Mouse (Mus musculus) lung, embryonic 14.5 days (tissue): ENCODE measurements around the gene Sun1. TPM values are rescaled to one million over a fixed set of nuclear protein-coding genes. Genes with fewer than 3 reads are reported as not detected.

Experiments used
- ATAC-seq: fragments of 200-750 bp; cut with Nextera tagmentation; 2 replicates; pipeline ENCODE4 v1.8.0; 2017; ENCODE audit warnings: mild to moderate bottlenecking, moderate TSS enrichment, moderate library complexity; ENCODE audit not compliant: insufficient read depth
- DNase-seq: peaks from one replicate; pipeline ENCODE4 v3.0.0-alpha.2; 2015
- H3K27ac ChIP-seq: fragments of 300-500 bp; sonication (generic); 2 replicates; pipeline ENCODE4 v1.5.1; 2014; ENCODE audit warnings: low read depth, mild to moderate bottlenecking, moderate library complexity
- H3K27me3 ChIP-seq: fragments of 300-500 bp; sonication (generic); 2 replicates; pipeline ENCODE4 v1.6.1; 2014; ENCODE audit warnings: low read length, control low read depth; ENCODE audit not compliant: insufficient read depth
- H3K36me3 ChIP-seq: fragments of 300-500 bp; sonication (generic); 2 replicates; pipeline ENCODE4 v1.6.1; 2014; ENCODE audit warnings: control low read depth; ENCODE audit not compliant: insufficient read depth
- H3K4me1 ChIP-seq: fragments of 300-500 bp; sonication (generic); 2 replicates; pipeline ENCODE4 v1.6.1; 2014; ENCODE audit warnings: antibody characterized with exemption, control low read depth; ENCODE audit not compliant: insufficient read depth
- H3K4me2 ChIP-seq: fragments of 300-500 bp; sonication (generic); 2 replicates; pipeline ENCODE4 v1.6.1; 2014; ENCODE audit warnings: mild to moderate bottlenecking
- H3K4me3 ChIP-seq: fragments of 300-500 bp; sonication (generic); 2 replicates; pipeline ENCODE4 v1.5.1; 2014; ENCODE audit warnings: low read depth, low read length
- H3K9ac ChIP-seq: fragments of 300-500 bp; sonication (generic); 2 replicates; pipeline ENCODE4 v1.6.1; 2014
- H3K9me3 ChIP-seq: fragments of 300-500 bp; sonication (generic); 2 replicates; pipeline ENCODE4 v1.6.1; 2016; ENCODE audit warnings: low read depth, low read length, control low read depth
- CTCF ChIP-seq: IDR thresholded peaks from 2 replicates; pipeline ENCODE4 v1.5.1; 2016; ENCODE audit warnings: antibody characterized with exemption, low read depth
- WGBS: fragments of 180-500 bp; shearing (Covaris S2); extraction: QIAGEN DNeasy Blood & Tissue Kit; methylation state at CpG from one replicate; pipeline ENCODE4 v1.1.7; 2014; 5-methylcytosine and 5-hydroxymethylcytosine counted together
- polyA plus RNA-seq: library from polyadenylated mRNA; unstranded; fragments of >200 nt; fragmentation: Nextera tagmentation; extraction: Ambion mirVana; gene quantifications from 2 replicates; pipeline ENCODE4 v1.2.1, GENCODE M21; 2014

Gene Sun1
- 53.3 and 57.7 TPM in 2 replicates for polyA plus RNA-seq

DNA sequence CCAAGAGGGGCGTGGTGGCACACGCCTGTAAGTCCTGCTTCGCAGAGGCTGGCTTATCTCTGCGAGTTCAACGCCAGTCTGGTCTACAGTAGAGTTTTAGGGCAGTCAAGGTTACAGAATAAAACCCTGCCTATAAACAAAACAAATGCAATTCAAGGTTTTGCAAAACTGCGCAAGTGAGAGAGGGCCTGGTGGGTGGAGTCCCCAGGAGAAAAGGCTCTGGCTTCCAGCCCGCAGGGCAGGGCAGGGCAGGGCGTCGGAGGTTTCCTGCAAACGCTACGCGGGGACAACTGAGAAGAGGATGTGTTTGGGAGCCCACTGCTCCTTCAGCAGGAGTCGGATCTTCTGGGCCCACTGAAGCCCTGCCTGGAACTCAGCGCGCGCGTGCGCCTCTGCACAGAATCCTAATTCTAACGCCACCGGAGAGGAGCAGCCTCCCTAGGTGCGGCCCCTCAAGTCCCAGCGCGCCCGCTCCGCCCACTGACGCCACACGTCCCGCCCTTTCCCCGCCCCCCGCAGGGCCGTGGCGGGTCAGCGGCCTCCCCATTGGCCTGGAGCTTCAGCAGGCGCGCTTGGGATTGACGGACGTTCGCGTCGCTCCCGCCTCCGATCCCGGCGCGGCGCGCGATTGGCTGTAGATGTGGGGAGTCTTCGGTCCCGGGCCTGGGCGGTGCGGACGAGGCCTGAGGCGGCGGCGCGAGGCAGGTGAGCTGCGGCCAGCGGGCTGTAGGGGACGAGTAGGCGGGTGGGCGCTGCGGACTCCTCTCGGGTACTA, at the start of gene Sun1:
Gene Sun1, plus strand, starts transcription at position 643 of the 775 bp plus-strand sequence.
- Histone ChIP-seq H3K4me2 (peak within 1 kb of the TSS; percentile 97), H3K4me3 (peak within 1 kb of the TSS; percentile 92), H3K9me3 (no peaks in the 10 kb centered on the region), H3K27ac (peak within 1 kb of the TSS; percentile 83), H3K4me1 (peaks cover 11% of the 10 kb centered on the region), H3K36me3 (peaks cover 2% of the 10 kb centered on the region; the same call in 1 of the 2 replicates), H3K27me3 (no peaks in the 10 kb centered on the region), H3K9ac (peak within 1 kb of the TSS; percentile 83)
- WGBS = under 1% methylated on average over 61 of the region's 64 CpGs
- DNase-seq = peak; percentile 99
- peak; percentile 100 for ATAC-seq
- no peak for TF ChIP-seq CTCF

GRCm38 (mm10) chr5:139160899-139161298, 39.5 kb upstream of the Sun1 start:
- no peak for TF ChIP-seq CTCF
- Histone ChIP-seq H3K9ac (no peak overlapping the region), H3K4me3 (no peak overlapping the region), H3K9me3 (no peaks in the 10 kb centered on the region), H3K4me2 (no peak overlapping the region), H3K36me3 (peaks cover 46% of the 10 kb centered on the region), H3K4me1 (no peaks in the 10 kb centered on the region), H3K27ac (no peak overlapping the region), H3K27me3 (no peaks in the 10 kb centered on the region)
- DNase-seq (no peak), ATAC-seq (no peak)
- 89% methylated on average over 8 of the region's 8 CpGs for WGBS

- TF ChIP-seq CTCF = no peak
- no peak for DNase-seq
- H3K4me2 ChIP-seq = no peak overlapping the region
- no peak for ATAC-seq
- H3K9me3 ChIP-seq = no peaks in the 10 kb centered on the region
- H3K9ac ChIP-seq = no peak overlapping the region
- WGBS = 72% methylated on average over 10 of the region's 10 CpGs
- no peak overlapping the region for H3K4me3 ChIP-seq
- no peaks in the 10 kb centered on the region for H3K4me1 ChIP-seq
- no peaks in the 10 kb centered on the region for H3K27me3 ChIP-seq
- peaks cover 43% of the 10 kb centered on the region for H3K36me3 ChIP-seq
- H3K27ac ChIP-seq = no peak overlapping the region
Observed at GRCm38 (mm10) chr5:139161632-139162031, 38.8 kb upstream of the Sun1 start.

DNA sequence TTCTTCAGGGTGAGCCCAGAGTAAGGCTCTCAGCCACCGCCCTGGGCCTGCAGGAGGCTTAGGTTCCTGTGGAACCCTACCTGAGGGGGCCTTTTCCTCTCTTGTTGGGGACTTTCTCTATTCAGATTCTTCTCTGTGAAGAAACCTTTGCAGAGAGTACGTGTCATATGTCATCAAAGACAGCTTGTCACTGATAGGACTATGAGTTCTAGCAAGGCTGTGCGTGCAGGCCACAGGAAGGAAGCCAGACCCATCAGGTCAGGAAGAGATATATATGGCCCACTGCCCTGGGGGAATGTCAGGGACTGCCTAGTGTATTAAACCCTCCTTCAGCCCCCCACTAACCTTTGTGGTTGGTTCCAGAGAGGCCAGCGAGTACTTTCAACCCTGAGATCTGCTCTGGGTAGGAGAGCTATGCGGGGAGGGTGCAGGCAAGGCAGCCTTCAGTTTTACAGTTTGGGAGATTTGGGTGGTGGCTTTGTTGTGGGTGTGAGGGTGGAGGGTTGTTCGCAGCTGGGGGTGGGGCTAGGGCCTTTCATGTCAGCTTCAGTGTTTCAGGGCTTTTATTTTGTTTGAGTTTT, 33.6 kb upstream of the Sun1 start:
- no peak overlapping the region for H3K9ac ChIP-seq
- ATAC-seq (no peak), DNase-seq (no peak)
- H3K36me3 ChIP-seq = peaks cover 70% of the 10 kb centered on the region
- TF ChIP-seq CTCF = no peak
- H3K4me2 ChIP-seq = no peak overlapping the region
- no peaks in the 10 kb centered on the region for H3K4me1 ChIP-seq
- H3K27me3 ChIP-seq = no peaks in the 10 kb centered on the region
- no peak overlapping the region for H3K27ac ChIP-seq
- H3K9me3 ChIP-seq = no peaks in the 10 kb centered on the region
- WGBS = 79% methylated on average over 6 of the region's 6 CpGs
- H3K4me3 ChIP-seq = no peak overlapping the region

DNA sequence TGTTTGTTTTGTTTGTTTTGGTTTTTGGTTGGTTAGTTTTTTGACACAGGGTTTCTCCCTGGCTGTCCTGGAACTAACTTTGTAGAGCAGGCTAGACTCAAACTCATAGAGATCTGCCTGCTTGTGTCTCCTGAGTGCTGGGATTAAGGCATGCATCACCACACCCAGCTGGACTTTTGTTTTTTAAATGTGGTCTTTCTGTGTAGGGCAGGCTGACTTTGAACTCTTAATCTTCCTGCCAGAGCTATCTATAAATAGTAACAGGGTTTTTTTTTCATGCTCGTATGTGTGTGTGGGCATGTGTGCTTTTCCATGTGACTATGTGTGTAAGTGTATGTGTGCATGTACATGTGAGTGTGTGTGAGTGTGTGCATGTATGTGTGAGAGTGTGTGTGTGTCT, 32.9 kb upstream of the Sun1 start:
- no peaks in the 10 kb centered on the region for H3K9me3 ChIP-seq
- no peak for DNase-seq
- H3K4me1 ChIP-seq = no peaks in the 10 kb centered on the region
- H3K27ac ChIP-seq = no peak overlapping the region
- TF ChIP-seq CTCF = no peak
- no peak overlapping the region for H3K4me2 ChIP-seq
- H3K9ac ChIP-seq = no peak overlapping the region
- WGBS = 61% methylated on average over 1 of the region's 1 CpGs
- no peak for ATAC-seq
- no peak overlapping the region for H3K4me3 ChIP-seq
- H3K36me3 ChIP-seq = peaks cover 68% of the 10 kb centered on the region
- H3K27me3 ChIP-seq = no peaks in the 10 kb centered on the region

- peaks cover 65% of the 10 kb centered on the region for H3K36me3 ChIP-seq
- no peak for DNase-seq
- H3K27ac ChIP-seq = no peak overlapping the region
- H3K4me1 ChIP-seq = no peaks in the 10 kb centered on the region
- no peak for TF ChIP-seq CTCF
- no peaks in the 10 kb centered on the region for H3K9me3 ChIP-seq
- H3K4me3 ChIP-seq = no peak overlapping the region
- ATAC-seq = no peak
- WGBS = 93% methylated on average over 4 of the region's 4 CpGs
- no peak overlapping the region for H3K4me2 ChIP-seq
- no peak overlapping the region for H3K9ac ChIP-seq
- H3K27me3 ChIP-seq = no peaks in the 10 kb centered on the region
Observed at GRCm38 (mm10) chr5:139171929-139172328, 28.5 kb upstream of the Sun1 start.

DNA sequence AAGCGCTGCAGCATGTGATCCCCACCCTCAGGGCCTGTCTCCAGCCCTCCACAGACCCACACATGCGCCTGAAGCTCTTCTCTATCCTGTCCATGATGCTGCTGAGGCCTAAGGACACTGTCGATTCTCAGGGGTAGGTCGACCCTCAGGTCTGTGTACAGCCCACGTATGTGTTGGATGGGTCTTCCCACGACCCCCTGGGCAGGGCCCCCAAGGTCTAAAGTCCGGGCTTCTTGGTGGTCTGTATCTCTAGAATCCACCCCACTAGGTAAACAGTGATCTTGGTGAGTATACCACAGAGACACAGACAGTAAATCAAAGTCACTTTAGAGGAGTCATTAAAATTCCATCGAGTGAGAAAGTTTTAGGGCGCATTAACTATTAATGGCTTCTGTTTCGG, 26.3 kb upstream of the Sun1 start:
- Histone ChIP-seq H3K27me3 (no peaks in the 10 kb centered on the region), H3K36me3 (peaks cover 51% of the 10 kb centered on the region), H3K9me3 (no peaks in the 10 kb centered on the region), H3K27ac (peak overlapping the region; percentile 13; the same call in 1 of the 2 replicates), H3K9ac (no peak overlapping the region), H3K4me3 (no peak overlapping the region), H3K4me2 (no peak overlapping the region), H3K4me1 (no peaks in the 10 kb centered on the region)
- 44% methylated on average over 10 of the region's 10 CpGs for WGBS
- no peak for DNase-seq
- no peak for ATAC-seq
- TF ChIP-seq CTCF = no peak
